Mouse (Mus musculus): Measurements from ENCODE around the gene Prrg2.

DNA sequence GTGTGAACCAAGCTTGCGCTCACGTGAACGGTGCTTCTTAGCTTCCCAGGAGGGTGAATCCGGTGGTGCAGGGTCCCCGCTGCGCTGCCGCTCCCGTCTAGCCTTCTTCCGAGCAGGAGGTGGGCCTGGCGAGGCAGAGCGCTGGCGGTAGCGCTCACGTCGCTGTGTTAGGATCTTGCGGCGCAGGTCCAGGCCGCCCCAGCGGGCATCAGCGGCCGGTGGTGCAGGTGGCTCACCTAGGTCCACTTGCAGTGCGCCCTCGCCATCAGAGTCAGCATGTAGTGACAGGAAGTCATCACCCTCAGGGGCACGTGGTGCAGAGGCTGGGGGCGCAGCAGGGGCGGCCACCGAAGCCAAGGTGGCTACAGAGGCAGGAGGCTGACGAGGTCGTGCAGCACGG, 54.6 kb downstream of the Prrg2 start:
- TF ChIP-seq CTCF (IDR thresholded peaks at IDR 0.05; ENCODE audit: low read depth) (no peak), EP300 (IDR thresholded peaks at IDR 0.05; ENCODE audit: low read depth) (no peak)

All from liver, postnatal 0 days (tissue).